Mouse (Mus musculus): ENCODE measurements around the gene Acvr2b. TPM values are rescaled to one million over a fixed set of nuclear protein-coding genes. Genes with fewer than 3 reads are reported as not detected.

Gene Acvr2b
- total RNA-seq, 2 experiments from 2014 or later = 18.8 to 24.0 TPM

DNA sequence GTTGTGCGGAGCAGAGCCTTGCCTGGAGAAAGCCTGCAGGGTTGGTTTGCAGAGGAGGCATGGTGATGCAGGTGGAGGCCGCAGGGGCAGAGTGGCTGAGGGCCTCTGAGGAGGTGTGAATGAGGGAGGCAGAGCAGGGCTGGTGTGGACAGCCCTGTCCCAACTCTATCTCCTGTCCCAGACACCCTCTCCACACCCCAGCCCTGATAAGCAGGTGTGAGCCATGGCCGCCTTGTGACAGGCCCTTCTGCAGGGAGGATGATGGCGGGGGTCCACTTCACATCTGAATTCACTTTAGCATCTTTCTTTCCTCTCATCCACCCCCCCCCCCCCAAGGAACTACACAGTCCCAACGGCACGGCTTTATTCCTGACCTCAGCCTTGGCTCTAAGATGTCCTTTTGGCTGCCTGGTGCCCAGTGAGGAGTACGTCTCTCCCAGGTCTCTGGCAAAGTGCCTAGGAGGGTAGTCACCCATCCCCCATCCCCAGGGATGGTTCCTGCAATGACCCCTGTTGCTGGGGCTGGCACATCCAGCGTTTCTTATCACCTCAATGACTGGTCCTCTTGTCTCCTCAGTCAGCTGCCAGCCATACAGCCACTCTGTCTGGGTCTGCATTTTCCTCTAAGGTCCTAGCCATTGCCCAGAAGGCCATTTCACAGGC, 67.9 kb downstream of the Acvr2b start:
- DNase-seq (ENCODE audit: low spot score in 2 of 2) = no peak

DNA sequence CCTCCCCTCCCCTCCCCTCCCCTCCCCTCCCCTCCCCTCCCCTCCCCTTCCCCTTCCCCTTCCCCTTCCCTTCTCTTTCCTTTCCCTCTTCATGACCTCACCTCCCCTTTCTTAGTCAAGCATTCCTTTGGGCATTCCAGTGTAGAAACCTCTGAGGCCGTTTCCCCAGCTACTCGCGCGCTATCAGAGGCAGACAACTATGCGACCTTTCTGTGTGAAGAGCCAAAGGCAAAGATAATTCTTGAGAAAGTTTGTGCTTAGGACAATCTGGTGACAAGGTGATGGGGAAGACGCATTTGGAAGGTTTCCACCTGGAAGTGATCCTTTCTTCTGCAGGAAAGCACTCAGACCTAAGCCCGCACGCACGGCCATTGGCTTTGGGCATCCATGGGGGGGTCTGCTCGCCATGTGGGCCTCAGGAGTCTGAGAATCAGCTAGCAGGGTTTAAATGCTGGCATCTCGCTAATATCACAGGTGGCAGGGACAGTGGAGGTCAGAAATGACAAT, 70.5 kb downstream of the Acvr2b start:
- DNase-seq (ENCODE audit: low spot score in 2 of 2) = no peak

DNA sequence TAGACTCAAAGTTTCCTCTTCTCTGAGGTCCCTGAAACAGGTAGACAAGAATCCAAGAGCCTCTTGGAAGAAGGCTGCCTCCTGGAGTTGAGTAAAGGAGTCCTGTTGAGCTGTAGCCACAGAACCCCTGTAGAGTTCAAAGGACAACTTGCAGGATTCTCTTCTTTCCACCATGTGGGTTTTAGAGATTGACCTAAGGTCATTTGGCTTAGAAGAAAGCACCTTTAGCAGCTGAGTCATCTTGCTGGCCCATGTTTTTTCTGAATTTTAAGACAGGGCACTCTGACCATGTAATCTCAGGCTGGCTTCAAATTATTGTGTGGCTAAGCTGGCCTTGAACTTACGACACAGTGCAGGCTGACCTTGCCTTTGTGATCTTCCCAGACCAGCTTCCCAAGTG, 71.1 kb downstream of the Acvr2b start:
- DNase-seq (ENCODE audit: low spot score in 2 of 2) = no peak

DNA sequence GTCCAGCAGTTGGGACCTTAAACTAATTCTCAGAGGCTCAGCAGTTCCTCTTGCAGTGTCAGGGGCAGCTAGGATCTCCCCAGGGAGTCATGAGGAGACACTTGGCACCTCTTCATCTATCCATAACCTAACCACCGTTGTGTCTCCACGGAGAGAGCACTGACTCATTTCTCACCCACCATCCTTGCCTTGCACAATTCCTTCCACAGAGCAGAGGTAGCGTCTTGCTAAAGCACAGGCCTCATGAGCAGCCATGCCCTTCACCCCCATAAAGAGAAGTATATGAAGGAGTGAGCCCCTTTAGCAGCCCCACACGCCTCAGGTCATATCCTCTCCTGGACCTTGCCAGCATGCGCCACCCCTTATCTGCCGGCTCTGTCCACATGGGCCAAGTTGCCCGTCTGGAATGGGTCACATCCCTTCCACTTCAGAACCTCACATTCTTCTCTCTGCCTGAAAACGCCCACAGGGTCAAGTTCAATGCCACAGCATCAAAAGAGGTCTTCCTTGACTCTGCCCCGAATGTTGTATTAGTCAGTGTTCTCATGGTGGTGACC, 71.8 kb downstream of the Acvr2b start:
- no peak for DNase-seq (ENCODE audit: low spot score in 2 of 2)

DNA sequence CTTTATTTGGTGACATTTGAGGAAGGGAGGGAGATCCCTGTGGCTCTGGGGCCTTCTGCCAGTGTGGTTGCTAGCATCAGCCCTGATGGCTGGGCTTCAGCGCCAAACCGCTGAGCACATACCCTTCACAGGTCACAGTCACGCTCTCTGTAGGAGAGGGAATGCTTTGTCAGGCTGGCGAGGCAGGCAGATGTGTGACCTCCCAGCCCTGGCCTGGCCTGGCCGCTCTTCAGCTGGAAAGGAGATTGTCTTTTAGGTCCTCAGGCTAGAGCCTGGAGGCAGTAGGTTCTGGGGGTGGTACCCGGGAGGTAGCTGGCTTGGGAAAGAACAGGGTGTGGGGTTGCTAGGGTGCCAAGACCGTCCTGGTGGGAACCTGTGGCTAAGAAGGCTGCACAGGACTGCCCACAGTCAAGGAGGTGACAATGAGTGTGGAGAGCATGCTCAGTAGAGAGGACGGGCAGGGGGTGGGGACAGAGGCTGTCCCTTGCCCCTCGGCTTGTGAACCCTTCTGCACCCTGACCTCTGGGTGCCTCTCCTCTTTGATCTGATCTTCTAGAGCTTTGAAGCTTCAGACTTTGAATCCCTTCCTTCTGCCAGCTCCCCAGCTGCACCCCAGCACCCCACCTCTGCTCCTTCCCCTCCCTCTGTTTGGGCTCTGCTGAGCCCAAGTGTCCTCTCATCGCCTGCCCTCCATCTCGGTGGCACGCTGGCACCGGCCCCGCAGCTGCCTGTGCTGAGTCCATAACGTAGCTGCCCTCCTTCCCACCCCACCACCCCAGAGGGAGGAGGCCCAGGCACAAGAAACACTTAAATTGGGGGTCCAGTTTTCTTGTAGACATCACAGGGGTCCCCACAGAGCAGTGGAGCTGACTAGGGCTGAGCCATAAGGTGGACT, 73.0 kb downstream of the Acvr2b start:
- no peak for DNase-seq (ENCODE audit: low spot score in 2 of 2)

DNA sequence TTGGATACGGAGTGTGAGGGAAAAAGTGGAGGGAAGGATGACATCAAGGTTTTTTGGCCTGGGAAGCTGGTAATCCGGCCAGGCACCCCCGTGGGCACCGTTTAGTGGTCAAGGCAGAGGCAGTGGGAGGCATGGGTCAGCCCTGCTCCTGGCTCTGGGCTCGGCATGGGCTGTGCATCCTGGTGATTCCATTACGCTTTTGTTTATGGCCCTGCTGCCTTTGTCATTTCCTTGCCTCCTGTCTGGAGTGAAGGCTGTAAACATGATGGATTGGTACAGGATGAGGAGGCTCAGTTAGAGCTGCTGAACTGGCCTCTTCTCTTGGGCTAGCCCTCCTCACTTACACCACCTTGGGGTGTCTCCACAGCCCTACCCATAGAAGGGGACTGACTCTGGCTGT, 75.8 kb downstream of the Acvr2b start:
- DNase-seq (ENCODE audit: low spot score in 2 of 2) = no peak

DNA sequence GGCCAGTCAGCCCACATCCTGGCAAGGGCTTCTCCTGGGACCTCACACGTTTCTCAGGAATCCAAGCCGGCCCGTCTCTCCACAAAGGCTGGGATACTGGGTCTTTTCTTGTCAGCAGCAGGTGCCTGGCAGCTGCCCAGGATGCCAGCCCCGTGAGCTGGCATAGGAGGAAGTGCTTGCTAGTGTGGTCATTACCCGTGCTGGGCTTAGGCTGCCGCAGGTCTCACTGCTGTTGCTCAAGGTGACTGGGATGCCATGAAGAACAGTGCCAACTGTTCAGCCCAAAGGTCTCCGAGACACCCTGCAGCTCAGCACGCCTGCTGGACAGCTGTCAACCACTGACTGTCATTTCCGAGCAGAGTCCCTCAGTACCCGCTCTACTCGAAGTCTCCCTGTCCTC, 76.4 kb downstream of the Acvr2b start:
- DNase-seq (ENCODE audit: low spot score in 2 of 2) = peak in 1 of 2 experiments; percentile 26

DNA sequence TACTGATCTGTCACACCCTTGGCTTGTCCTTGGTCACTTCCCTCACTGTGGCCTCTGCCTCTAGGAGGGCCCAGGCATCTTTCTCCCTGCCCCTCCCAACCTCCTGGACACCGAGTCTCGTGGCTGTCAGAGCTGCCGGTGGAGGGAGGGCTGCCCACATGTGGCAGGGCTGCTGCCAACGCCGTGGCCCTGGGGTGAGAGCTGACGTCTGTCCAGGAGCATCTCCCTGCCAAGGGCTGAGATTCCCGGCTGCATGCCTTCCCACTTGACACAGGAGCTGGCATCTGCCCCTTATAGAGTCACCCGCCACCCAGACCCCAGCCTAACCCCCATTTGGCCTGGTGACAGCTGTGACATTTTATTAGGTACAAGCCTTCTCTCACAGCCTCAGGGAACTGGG, 77.4 kb downstream of the Acvr2b start:
- DNase-seq (ENCODE audit: low spot score in 2 of 2) = peak in 1 of 2 experiments; percentile 41

DNA sequence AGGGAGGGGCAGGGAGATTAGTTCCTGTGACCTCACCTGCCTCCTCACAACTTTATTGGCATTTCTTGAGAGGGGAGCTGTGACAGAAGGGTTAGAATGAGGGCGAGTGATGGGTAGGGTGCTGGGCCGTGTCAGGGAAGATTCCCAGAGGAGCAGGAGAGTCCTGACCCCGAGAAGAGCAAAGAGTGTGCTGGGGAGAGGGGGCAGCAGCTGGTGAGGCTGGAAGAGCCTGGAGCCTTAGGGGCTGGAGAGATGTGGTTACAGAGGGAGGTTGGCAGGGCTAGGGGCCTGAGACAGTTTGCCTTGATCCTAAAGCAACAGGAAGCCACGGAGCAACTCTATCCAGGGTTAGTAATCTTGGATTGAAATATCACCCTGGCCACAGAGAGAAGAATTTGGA, 79.7 kb downstream of the Acvr2b start:
- no peak for DNase-seq (ENCODE audit: low spot score in 2 of 2)

DNA sequence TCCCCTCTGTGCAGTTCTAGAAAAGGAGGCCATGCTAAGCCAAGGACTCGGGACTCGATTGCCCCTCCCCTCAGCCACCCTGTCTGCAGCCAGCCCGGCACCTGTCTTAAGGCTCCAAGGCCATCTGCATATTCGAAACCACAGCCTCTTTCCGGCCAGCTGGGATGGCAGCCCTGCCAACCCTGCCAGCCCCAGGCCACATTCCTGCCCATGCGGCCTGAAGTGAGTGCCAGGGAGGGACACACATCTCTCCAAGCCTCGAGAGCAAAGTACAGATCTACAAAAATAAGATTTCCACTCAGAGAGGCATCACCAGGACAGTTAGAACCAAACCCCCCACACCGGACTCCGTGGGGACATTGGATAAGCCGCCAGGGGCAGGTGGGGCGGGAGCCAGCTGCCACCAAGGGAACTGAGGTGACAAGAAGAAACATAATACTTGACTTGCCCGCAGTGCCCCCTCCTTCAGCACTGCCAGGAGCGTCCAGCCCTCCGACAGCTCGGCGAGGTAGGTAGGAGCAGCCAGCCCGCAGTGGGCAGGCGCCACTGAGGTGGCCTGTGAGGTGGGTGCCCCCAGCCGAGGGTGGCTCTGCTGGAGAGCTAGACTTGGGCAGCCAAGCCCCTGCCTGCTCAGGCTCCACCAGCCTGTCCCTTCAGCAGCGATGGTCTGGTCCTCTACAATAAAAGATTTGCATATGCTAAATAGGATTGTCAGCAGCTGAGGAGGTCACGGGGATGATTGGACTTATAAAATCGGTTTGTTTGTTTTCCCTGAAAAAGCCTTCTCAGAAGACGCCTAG, 81.8 kb downstream of the Acvr2b start:
- peak in 1 of 2 experiments; percentile 47 for DNase-seq (ENCODE audit: low spot score in 2 of 2)

DNA sequence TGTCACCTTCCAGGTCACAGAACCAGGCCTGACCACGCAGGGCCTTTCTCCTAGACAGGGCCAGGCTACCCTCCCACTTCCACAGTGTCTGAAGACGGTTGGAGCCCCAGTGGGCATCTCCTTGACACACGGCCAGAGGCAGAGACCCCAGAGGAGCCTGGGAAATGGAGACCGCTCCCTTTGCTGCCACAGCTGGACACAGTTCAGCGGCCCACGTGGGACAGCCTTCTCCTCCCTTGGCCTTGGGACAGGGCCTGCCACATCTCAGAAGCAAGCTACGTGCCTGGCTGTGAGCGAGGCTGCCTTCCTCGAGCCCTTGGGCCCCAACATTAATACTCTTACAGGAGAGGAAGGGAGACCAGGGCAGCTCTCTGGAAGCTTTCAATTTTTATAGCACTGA, 82.5 kb downstream of the Acvr2b start:
- no peak for DNase-seq (ENCODE audit: low spot score in 2 of 2)

Other genes starting within 250 kb of the Acvr2b start
- 1 to 10 TPM; 1.6 to 4.6 TPM for gene Acaa1b, start 245.0 kb upstream of the Acvr2b start, total RNA-seq (2021)
- not detected for gene Gm47289, start 243.0 kb upstream of the Acvr2b start, total RNA-seq (2021)
- not detected for gene Slc22a13, start 193.0 kb upstream of the Acvr2b start, total RNA-seq (2021)
- gene Oxsr1, start 79.7 kb upstream of the Acvr2b start, total RNA-seq (2021) = 10 to 100 TPM; 36.0 to 39.1 TPM
- 10 to 100 TPM; 52.9 to 58.1 TPM for gene Acaa1a, start 62.4 kb upstream of the Acvr2b start, total RNA-seq (2021)
- gene Myd88, start 60.7 kb upstream of the Acvr2b start, total RNA-seq (2021) = 10 to 100 TPM; 13.1 to 14.4 TPM
- 1 to 10 TPM; 1.8 to 2.1 TPM for gene Xylb, start 44.7 kb upstream of the Acvr2b start, total RNA-seq (2021)
- gene Slc22a14, start 36.6 kb upstream of the Acvr2b start, total RNA-seq (2021) = not detected
- 1 to 10 TPM; 3.9 to 4.3 TPM for gene Exog, start 42.8 kb downstream of the Acvr2b start, total RNA-seq (2021)
- gene Scn5a, start 176.9 kb downstream of the Acvr2b start, total RNA-seq (2021) = 1 to 10 TPM; 3.9 to 5.2 TPM